Mouse (Mus musculus) retina, embryonic 14.5 days (tissue): ENCODE measurements around the gene Suox.
A peak's percentile ranks its signal among the peaks of the same experiment; 100 is the strongest.
"Not testable (repeated sequence)": the region's sequence is repeated elsewhere in the genome, so short reads cannot be mapped to it uniquely, and the experiment has no call there.

Experiments used
- DNase-seq: peaks from one replicate; pipeline ENCODE4 v3.0.0-alpha.2; 2015; ENCODE audit warnings: low spot score

The Suox gene

GRCm38 (mm10) chr10:128673763-128674468, at the start of gene Suox:
TSS of gene Suox (minus strand) at chr10:128674073.
- DNase-seq: peak; percentile 89

DNA sequence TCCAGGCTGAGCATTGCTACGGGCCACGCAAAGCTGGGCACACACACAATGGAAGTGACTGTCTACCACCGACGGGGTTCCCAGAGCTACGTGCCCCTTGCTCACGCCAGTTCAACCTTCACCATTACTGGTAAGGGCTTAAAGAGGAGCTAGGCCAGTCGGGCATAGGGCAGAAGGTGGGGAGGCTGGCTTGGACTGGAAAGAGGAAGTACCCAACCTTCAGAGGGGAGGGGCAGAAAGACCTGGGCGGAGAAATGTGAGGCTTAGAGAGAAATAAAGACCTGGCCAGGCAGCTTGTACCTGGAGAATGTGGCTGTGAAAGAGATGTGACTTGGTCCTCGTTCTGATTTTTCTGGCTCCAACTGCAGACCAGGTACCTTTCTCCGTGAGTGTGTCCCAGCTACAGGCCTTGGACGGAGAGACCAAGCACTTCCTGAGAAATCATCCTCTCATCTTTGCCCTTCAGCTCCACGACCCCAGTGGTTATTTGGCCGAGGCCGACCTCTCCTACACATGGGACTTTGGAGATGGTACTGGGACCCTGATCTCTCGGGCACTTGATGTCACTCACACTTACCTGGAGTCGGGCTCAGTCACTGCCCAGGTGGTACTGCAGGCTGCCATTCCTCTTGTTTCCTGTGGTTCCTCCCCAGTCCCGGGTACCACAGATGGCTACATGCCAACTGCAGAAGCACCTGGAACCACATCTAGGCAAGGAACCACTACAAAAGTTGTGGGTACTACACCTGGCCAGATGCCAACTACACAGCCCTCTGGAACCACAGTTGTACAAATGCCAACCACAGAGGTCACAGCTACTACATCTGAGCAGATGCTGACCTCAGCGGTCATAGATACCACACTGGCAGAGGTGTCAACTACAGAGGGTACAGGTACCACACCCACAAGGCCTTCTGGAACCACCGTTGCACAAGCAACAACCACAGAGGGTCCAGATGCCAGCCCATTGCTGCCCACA, 42.0 kb upstream of the Suox start:
- no peak for DNase-seq

- DNase-seq: not testable (repeated sequence)
These were observed 37.4 kb upstream of the Suox start for GRCm38 (mm10) chr10:128711318-128711717.

DNA sequence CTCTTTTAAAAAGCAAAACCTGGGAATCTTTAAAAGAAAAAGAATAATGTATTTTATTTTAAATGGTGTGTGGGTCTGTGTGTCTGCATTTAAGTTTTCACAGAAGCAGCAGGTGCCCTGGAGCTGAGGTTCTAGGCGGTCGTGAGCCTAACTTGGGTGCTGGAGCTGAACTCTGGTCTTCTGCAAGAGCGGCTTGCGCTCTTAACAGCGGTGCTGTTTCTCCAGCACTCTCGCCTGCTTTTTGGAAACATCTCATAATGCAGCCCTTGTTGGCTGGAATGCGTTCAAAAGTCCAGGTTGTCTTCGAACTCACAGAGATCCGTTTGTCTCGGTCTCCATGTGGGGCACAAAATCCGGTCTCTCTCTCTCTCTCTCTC, 31.4 kb upstream of the Suox start:
- DNase-seq: peak; percentile 35

DNA sequence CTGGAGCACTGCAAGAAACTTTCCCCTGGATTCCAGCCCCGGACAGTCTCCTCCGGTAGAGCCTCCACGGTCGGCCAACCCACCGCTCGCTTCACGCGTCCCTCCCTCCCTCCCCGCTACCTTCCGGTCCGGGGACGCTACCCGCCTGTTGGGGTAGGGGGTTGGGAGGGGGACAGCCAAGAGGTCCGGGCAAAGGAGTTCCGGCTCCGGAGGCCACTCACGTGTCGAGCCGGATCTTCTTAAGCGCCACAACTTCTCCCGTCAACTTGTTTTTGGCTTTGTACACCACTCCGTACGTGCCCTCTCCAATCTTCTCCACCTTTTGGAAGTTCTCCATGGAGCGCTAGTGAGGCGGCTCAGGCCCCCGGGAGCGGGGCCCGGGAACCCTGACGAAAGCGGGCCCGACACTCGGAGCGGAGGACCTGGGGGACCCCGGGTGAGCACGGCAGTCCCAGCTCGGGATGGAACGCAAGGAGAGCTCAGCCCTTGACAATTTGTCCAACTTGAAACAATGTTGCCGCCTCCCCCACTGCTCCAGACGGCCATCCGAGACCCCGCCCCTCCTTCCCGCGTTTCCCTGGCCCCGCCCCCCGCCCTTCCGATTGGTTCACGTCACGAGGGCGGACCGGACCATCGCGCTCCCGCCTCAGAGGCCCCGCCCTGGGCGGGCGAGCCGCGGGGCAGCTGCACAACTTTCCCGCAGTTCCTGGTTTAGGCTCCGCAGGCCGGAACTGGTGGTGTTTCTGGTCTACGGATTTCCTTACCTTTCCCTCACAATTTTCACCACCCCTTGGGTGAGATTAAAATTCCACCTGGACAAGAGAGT, 30.8 kb upstream of the Suox start, which contains the start of gene Cdk2:
Gene Cdk2 (minus strand): TSS at position 541 of the 826 bp plus-strand sequence.
- DNase-seq: peak; percentile 94

- DNase-seq: no peak
These were observed 30.0 kb upstream of the Suox start, which contains the start of gene Pmel for GRCm38 (mm10) chr10:128703895-128704294. TSS of gene Pmel (plus strand) at chr10:128704195.

GRCm38 (mm10) chr10:128702328-128703007, 28.6 kb upstream of the Suox start:
- DNase-seq: no peak

- no peak for DNase-seq
These were observed 26.8 kb upstream of the Suox start for GRCm38 (mm10) chr10:128700712-128701111.

GRCm38 (mm10) chr10:128699611-128700010, 25.7 kb upstream of the Suox start:
- no peak for DNase-seq

DNA sequence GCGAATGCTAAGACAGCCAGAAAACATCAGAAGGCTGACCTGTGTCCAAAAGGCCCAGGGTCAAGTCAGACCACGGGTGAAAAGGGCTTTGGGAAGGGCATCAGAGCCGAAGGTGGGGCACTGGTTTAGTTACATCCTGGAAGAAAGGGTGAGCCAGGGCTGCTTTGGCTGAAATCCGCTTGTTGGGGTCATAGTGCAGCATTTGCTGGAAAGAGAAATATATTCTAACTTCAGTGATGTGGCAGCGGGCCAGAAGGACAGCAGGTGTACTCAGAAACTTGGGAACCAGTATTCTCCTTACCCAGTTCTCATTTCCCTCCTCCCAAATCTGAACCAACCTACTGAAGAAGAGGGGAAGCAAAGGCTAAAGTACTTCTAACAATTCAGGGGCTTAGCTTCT, 25.1 kb upstream of the Suox start:
- no peak for DNase-seq

DNA sequence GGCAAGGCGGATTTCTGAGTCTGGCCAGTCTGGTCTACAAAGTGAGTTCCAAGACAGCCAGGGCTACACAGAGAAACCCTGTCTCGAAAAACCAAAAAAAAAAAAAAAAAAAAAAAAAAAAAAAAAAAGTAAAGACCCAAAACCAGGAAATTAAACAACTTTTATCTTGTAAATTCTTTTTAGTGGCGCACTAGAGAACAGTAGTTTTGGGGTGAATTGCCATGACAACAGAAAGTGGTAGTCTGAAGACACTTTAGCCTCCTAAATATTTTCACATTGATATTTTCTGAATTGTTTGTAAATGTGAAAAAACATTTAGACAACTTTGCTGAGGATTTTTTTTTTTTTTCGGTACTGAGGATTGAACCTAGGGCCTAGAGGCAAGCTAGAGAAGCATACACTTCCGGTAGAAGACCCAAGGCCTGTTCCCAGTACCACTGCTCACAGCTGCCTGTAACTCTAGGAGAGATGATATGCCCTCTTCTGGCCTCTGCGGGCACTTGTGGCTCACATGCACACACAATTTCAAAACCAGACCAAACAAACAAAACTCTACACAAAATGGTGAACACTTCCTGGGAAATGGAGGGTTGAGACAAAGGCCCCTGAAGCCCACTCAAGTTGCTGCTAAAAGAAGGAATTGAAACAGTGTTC, 23.3 kb upstream of the Suox start:
- no peak for DNase-seq

DNA sequence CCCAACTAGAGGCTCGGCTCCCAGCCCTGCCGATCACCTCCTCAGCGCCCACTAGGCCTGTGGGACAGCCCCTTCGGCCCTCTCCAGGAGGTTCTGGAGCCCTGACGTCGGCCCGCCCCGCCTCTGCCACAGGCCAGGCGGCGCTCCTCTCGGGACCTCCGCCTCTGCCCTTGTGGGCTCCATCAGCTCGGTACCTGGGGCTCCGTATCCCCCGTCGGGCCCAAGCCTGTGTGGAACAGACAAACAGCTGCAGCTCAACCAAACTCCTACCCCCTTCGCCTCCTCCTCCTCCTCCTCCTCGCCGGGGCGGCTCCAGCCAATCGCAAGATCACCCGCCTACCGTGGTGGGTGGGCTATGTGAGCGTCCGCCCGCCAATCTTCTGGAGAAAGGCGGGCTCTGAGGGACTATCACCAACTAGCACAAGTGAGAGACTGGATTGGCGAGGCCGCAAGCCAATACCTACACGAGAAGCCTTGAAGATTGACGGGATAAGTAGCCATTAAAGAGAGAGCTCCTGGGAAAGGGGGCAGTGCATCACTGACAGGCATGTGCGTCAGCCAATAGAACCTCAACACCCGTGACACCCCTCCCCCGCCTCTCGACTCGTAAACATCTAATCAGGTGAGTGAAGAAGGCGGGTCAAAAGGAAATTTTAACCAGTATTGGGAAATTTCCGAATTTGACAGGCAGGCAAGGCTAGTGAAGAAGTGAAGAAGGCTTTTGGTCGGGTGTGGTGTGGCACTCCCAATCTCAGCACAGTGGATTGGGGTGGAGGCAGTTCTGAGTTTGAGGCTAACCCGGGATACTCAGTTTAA, 22.3 kb upstream of the Suox start, which contains the start of gene Rab5b:
Gene Rab5b (minus strand): TSS at position 273 of the 816 bp plus-strand sequence.
- DNase-seq: peak; percentile 100

DNA sequence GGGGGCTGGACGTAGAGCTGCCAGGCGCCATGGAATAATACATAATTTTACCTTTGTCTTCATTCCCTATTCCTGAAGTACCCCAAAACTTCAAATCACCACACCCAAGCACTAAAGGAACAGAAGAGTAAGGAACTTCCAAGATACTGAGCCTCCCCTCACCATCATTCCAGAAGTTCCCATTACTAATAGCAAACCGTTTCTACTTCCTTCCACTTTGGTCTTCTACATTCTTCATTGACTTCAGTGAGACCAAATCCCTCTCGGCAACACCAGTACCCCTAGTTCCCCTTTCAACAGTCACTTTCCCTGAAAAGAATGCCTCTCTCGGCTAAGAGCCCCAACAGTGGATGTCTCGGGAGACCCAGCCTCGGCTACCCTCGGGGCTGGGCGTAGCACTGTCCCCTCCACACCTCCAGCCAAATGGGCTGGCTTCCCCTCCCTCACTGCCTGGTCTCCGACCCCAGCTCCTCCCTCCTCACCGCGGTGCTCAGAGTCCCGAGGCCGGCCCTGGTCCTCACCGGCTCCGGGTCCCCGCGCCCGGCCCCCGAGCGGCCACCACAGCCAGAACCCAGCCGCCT, 21.6 kb upstream of the Suox start:
- no peak for DNase-seq

- DNase-seq: peak; percentile 79
These were observed 666 bp upstream of the Suox start for GRCm38 (mm10) chr10:128674469-128675008.

DNA sequence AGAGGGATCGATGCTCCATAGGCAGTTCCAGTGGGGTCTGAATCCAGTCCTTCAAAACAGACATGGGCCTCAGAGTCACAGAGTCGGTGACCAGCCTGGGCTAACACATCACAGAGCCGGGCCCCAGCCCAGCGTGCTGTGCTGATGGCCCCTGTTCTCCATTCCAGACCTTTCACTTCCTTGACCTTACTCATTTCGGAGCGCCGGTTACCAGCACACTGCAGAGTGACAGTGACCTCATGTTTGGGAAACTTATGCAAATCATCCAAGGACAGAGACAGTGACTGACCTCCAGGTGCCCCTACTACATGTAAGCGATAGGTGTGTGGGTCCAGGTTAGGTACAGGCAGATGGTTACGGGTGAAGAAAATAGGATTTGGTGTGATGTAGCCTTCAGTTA, 2.7 kb downstream of the Suox start:
- DNase-seq: no peak

DNA sequence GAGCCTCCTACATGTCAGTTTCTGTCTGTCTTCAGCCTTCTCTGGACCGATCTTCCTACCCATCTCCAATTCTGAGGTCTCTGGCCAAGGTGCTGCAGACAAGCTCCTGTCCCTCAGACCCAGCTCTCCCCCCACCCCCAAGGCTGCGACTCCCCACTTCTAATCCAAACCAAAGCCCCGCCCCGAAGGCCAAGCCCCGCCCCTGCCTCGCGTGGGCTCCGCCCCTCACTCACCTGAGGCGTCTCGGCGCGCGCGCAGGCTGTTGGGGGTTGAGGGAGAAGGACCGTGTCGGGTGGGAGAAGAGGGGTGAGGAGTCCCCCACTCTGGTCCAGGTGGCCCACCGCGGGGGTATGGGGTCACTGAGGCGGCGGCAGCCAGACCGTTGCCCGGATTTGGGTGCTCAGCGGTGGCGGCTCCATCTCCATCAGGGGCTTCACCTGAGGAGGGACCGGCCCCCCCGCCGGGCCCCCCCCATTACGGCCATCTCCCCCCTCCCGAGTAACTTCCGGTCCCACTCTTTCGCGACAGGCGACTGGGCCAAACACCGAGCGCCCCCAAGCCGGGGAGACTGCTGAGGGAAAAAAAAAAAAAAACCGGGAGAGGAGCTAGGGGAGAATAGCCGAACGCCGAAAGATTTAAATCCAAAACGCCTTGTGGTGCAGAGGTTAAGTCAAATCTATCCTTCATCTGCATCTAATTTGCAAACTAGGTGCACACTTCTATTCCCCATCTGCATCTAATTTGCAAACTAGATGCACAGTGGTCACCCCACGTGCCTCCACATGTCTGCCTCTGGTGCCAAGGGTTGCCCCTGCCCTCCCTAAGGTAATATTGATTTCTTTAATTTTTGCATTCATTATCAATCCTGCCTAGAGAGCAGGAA, 4.8 kb downstream of the Suox start:
- peak; percentile 66 for DNase-seq

DNA sequence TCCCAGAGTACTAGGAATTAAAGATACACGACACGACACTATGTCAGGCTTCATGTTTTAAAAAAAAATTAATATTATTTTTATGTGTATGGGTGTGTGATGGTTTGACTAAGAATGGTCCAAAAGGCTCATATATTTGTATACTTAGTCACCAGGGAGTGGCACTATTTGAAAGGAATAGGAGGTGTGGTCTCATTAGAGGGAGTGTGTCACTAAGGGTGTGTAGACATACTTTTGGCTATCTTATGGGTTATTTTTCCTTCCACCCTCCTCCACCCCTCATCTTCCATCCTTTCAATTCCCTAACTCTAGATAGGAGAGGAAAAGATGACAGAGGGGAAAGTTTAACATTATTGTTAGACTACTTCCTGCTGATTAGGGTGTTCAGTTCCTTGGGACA, 8.1 kb downstream of the Suox start:
- DNase-seq: no peak

- DNase-seq: no peak
These were observed 8.6 kb downstream of the Suox start for GRCm38 (mm10) chr10:128665307-128665706.
